Mouse (Mus musculus): ENCODE results near the gene Ldhd. TPM values are rescaled to one million over a fixed set of nuclear protein-coding genes. Genes with fewer than 3 reads are reported as not detected.

The Ldhd gene
- polyA plus RNA-seq, 1 experiment from 2014 or later: 0.04 TPM

GRCm38 (mm10) chr8:111596485-111596821, 33.7 kb downstream of the Ldhd start:
- no peak for DNase-seq (ENCODE audit: low spot score)
- no peak for ATAC-seq (ENCODE audit: insufficient number of reproducible peaks, low FRiP score, low TSS enrichment, low read depth)
- Histone ChIP-seq H3K27me3 (ENCODE audit: control insufficient read depth, insufficient read depth, low read length) (no peaks in the 10 kb centered on the region), H3K4me3 (ENCODE audit: low read depth, low read length) (no peak overlapping the region), H3K4me1 (ENCODE audit: control insufficient read depth, insufficient read depth, low read length) (0 out of 2 replicates have a peak, but pooled peaks cover 3% of the 10 kb centered on the region), H3K4me2 (ENCODE audit: low read depth, severe bottlenecking) (no peak overlapping the region), H3K27ac (replicated peaks; ENCODE audit: low read depth, low read length) (no peak overlapping the region), H3K9ac (ENCODE audit: low read length) (no peak overlapping the region), H3K9me3 (ENCODE audit: control insufficient read depth, low read length) (no peaks in the 10 kb centered on the region), H3K36me3 (ENCODE audit: control insufficient read depth, insufficient read depth, low read length) (no peaks in the 10 kb centered on the region)
- WGBS: 79% methylated on average over 3 of the region's 3 CpGs

- 0 out of 2 replicates have a peak, but pooled peaks cover 3% of the 10 kb centered on the region for H3K4me1 ChIP-seq (ENCODE audit: control insufficient read depth, insufficient read depth, low read length)
- no peak for DNase-seq (ENCODE audit: low spot score)
- H3K27ac ChIP-seq (replicated peaks; ENCODE audit: low read depth, low read length): no peak overlapping the region
- 90% methylated on average over 15 of the region's 15 CpGs for WGBS
- no peak overlapping the region for H3K9ac ChIP-seq (ENCODE audit: low read length)
- H3K4me2 ChIP-seq (ENCODE audit: low read depth, severe bottlenecking): no peak overlapping the region
- no peaks in the 10 kb centered on the region for H3K36me3 ChIP-seq (ENCODE audit: control insufficient read depth, insufficient read depth, low read length)
- no peak overlapping the region for H3K4me3 ChIP-seq (ENCODE audit: low read depth, low read length)
- H3K27me3 ChIP-seq (ENCODE audit: control insufficient read depth, insufficient read depth, low read length): no peaks in the 10 kb centered on the region
- ATAC-seq (ENCODE audit: insufficient number of reproducible peaks, low FRiP score, low TSS enrichment, low read depth): no peak
- no peaks in the 10 kb centered on the region for H3K9me3 ChIP-seq (ENCODE audit: control insufficient read depth, low read length)
These were observed 34.3 kb downstream of the Ldhd start for GRCm38 (mm10) chr8:111595712-111596484.

DNA sequence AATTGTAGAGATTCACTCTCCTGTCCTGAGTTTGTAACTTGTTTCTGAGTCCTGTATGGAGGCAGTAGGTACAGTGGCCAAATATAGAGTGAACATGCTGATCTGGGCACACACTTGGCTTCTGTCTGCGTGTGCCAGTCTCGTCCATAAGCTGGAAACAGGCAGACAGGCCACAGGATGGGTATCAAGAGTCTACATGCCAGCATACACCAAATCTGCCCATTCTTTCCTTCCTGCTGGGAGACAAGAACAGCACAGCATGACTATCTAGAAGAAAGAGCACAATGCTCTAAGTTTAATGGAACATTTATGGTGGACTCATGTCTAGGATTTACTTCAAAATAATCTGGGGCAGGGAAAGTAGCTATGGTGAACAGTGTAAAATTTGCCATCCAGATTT, 35.2 kb downstream of the Ldhd start:
- no peaks in the 10 kb centered on the region for H3K36me3 ChIP-seq (ENCODE audit: control insufficient read depth, insufficient read depth, low read length)
- WGBS: 98% methylated on average over 2 of the region's 2 CpGs
- no peaks in the 10 kb centered on the region for H3K27me3 ChIP-seq (ENCODE audit: control insufficient read depth, insufficient read depth, low read length)
- no peak for DNase-seq (ENCODE audit: low spot score)
- H3K4me3 ChIP-seq (ENCODE audit: low read depth, low read length): no peak overlapping the region
- H3K4me2 ChIP-seq (ENCODE audit: low read depth, severe bottlenecking): no peak overlapping the region
- 0 out of 2 replicates have a peak, but pooled peaks cover 3% of the 10 kb centered on the region for H3K4me1 ChIP-seq (ENCODE audit: control insufficient read depth, insufficient read depth, low read length)
- no peak overlapping the region for H3K27ac ChIP-seq (replicated peaks; ENCODE audit: low read depth, low read length)
- no peaks in the 10 kb centered on the region for H3K9me3 ChIP-seq (ENCODE audit: control insufficient read depth, low read length)
- ATAC-seq (ENCODE audit: insufficient number of reproducible peaks, low FRiP score, low TSS enrichment, low read depth): no peak
- H3K9ac ChIP-seq (ENCODE audit: low read length): no peak overlapping the region

- Histone ChIP-seq H3K27ac (replicated peaks; ENCODE audit: low read depth, low read length) (no peak overlapping the region), H3K4me1 (ENCODE audit: control insufficient read depth, insufficient read depth, low read length) (0 out of 2 replicates have a peak, but pooled peaks cover 3% of the 10 kb centered on the region)
- ATAC-seq (ENCODE audit: insufficient number of reproducible peaks, low FRiP score, low TSS enrichment, low read depth): no peak
These were observed 35.9 kb downstream of the Ldhd start for GRCm38 (mm10) chr8:111594044-111594840.

GRCm38 (mm10) chr8:111592390-111592910, 37.7 kb downstream of the Ldhd start:
- no peak for DNase-seq (ENCODE audit: low spot score)
- Histone ChIP-seq H3K4me1 (ENCODE audit: control insufficient read depth, insufficient read depth, low read length) (0 out of 2 replicates have a peak, but pooled peaks cover 3% of the 10 kb centered on the region), H3K9me3 (ENCODE audit: control insufficient read depth, low read length) (no peaks in the 10 kb centered on the region), H3K4me2 (ENCODE audit: low read depth, severe bottlenecking) (no peak overlapping the region), H3K27me3 (ENCODE audit: control insufficient read depth, insufficient read depth, low read length) (no peaks in the 10 kb centered on the region), H3K4me3 (ENCODE audit: low read depth, low read length) (no peak overlapping the region), H3K36me3 (ENCODE audit: control insufficient read depth, insufficient read depth, low read length) (no peaks in the 10 kb centered on the region), H3K27ac (replicated peaks; ENCODE audit: low read depth, low read length) (no peak overlapping the region), H3K9ac (ENCODE audit: low read length) (no peak overlapping the region)
- WGBS: 84% methylated on average over 7 of the region's 7 CpGs
- ATAC-seq (ENCODE audit: insufficient number of reproducible peaks, low FRiP score, low TSS enrichment, low read depth): no peak

More at GRCm38 (mm10) chr8:111594044-111594840, 35.9 kb downstream of the Ldhd start:
- no peaks in the 10 kb centered on the region for H3K27me3 ChIP-seq (ENCODE audit: control insufficient read depth, insufficient read depth, low read length)
- no peak overlapping the region for H3K4me3 ChIP-seq (ENCODE audit: low read depth, low read length)
- no peak overlapping the region for H3K4me2 ChIP-seq (ENCODE audit: low read depth, severe bottlenecking)
- WGBS: 85% methylated on average over 3 of the region's 3 CpGs
- no peaks in the 10 kb centered on the region for H3K36me3 ChIP-seq (ENCODE audit: control insufficient read depth, insufficient read depth, low read length)
- H3K9me3 ChIP-seq (ENCODE audit: control insufficient read depth, low read length): no peaks in the 10 kb centered on the region
- DNase-seq (ENCODE audit: low spot score): no peak
- H3K9ac ChIP-seq (ENCODE audit: low read length): no peak overlapping the region

- Histone ChIP-seq H3K4me2 (ENCODE audit: low read depth, severe bottlenecking) (no peak overlapping the region), H3K36me3 (ENCODE audit: control insufficient read depth, insufficient read depth, low read length) (no peaks in the 10 kb centered on the region), H3K9me3 (ENCODE audit: control insufficient read depth, low read length) (no peaks in the 10 kb centered on the region), H3K4me1 (ENCODE audit: control insufficient read depth, insufficient read depth, low read length) (0 out of 2 replicates have a peak, but pooled peaks cover 3% of the 10 kb centered on the region), H3K4me3 (ENCODE audit: low read depth, low read length) (no peak overlapping the region), H3K9ac (ENCODE audit: low read length) (no peak overlapping the region), H3K27ac (replicated peaks; ENCODE audit: low read depth, low read length) (no peak overlapping the region), H3K27me3 (ENCODE audit: control insufficient read depth, insufficient read depth, low read length) (no peaks in the 10 kb centered on the region)
- ATAC-seq (ENCODE audit: insufficient number of reproducible peaks, low FRiP score, low TSS enrichment, low read depth) (no peak), DNase-seq (ENCODE audit: low spot score) (no peak)
These were observed 39.0 kb downstream of the Ldhd start for GRCm38 (mm10) chr8:111591176-111591575.

DNA sequence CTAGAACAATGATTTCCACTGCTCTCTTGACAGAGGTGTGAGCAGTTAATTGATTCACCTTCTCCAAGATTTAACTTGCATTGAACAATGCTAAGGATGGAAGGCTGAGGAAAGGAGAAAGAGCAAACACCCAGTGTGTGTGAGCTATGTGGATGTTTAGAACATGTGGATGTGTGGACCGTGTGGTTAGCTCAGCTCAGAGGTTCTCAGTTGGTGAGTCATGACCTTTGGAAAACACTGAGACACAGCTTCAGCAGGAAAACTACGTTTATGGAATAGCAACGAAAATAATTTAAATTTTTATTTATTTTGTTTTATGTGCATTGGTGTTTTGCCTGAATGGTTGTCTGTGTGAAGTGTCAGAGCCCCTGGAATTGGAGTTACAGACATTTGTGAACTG, 40.0 kb downstream of the Ldhd start:
- H3K36me3 ChIP-seq (ENCODE audit: control insufficient read depth, insufficient read depth, low read length): no peaks in the 10 kb centered on the region
- no peak overlapping the region for H3K27ac ChIP-seq (replicated peaks; ENCODE audit: low read depth, low read length)
- H3K4me1 ChIP-seq (ENCODE audit: control insufficient read depth, insufficient read depth, low read length): no peaks in the 10 kb centered on the region
- H3K4me3 ChIP-seq (ENCODE audit: low read depth, low read length): no peak overlapping the region
- DNase-seq (ENCODE audit: low spot score) (no peak), ATAC-seq (ENCODE audit: insufficient number of reproducible peaks, low FRiP score, low TSS enrichment, low read depth) (no peak)
- H3K27me3 ChIP-seq (ENCODE audit: control insufficient read depth, insufficient read depth, low read length): no peaks in the 10 kb centered on the region
- no peaks in the 10 kb centered on the region for H3K9me3 ChIP-seq (ENCODE audit: control insufficient read depth, low read length)
- H3K9ac ChIP-seq (ENCODE audit: low read length): no peak overlapping the region
- no peak overlapping the region for H3K4me2 ChIP-seq (ENCODE audit: low read depth, severe bottlenecking)
- WGBS: 86% methylated on average over 3 of the region's 3 CpGs

DNA sequence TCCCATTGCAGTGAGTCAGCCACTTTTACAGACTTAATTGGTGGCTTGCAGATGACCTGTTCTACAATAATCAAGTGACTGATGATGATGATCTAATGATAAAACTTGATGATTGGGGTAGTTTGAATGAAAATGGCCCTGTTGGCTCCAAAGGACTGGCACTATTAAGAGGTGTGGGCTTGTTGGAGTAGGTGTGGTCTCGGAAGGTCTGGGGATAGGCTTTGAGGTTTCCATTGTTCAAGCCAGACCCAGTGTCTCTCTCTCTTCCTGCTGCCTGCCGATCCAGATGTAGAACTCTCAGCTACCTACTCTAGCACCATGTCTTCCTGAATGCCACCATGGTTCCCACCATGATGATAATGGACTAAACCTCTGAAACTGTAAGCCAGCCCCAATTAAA, 41.8 kb downstream of the Ldhd start:
- H3K4me2 ChIP-seq (ENCODE audit: low read depth, severe bottlenecking): no peak overlapping the region
- WGBS: 94% methylated on average over 2 of the region's 2 CpGs
- ATAC-seq (ENCODE audit: insufficient number of reproducible peaks, low FRiP score, low TSS enrichment, low read depth): no peak
- no peak overlapping the region for H3K9ac ChIP-seq (ENCODE audit: low read length)
- H3K36me3 ChIP-seq (ENCODE audit: control insufficient read depth, insufficient read depth, low read length): peaks cover 2% of the 10 kb centered on the region; the same call in 1 of the 2 replicates
- no peaks in the 10 kb centered on the region for H3K4me1 ChIP-seq (ENCODE audit: control insufficient read depth, insufficient read depth, low read length)
- no peaks in the 10 kb centered on the region for H3K9me3 ChIP-seq (ENCODE audit: control insufficient read depth, low read length)
- no peak overlapping the region for H3K27ac ChIP-seq (replicated peaks; ENCODE audit: low read depth, low read length)
- no peaks in the 10 kb centered on the region for H3K27me3 ChIP-seq (ENCODE audit: control insufficient read depth, insufficient read depth, low read length)
- DNase-seq (ENCODE audit: low spot score): no peak
- no peak overlapping the region for H3K4me3 ChIP-seq (ENCODE audit: low read depth, low read length)
